Mouse (Mus musculus): ENCODE data around the gene Rab21. TPM values are rescaled to one million over a fixed set of nuclear protein-coding genes. Genes with fewer than 3 reads are reported as not detected.
A peak's percentile ranks its signal among the peaks of the same experiment; 100 is the strongest.

Gene Rab21
- polyA plus RNA-seq, 1 experiment from 2014 or later, result 1.8 TPM

- Histone ChIP-seq H3K4me2 (ENCODE audit: low read depth, low read length) (peak overlapping the region; percentile 88), H3K9me3 (replicated peaks; ENCODE audit: control insufficient read depth, low read length) (no peaks in the 10 kb centered on the region), H3K4me3 (ENCODE audit: low read depth, low read length) (peak overlapping the region; percentile 96), H3K27ac (ENCODE audit: low read length) (peak overlapping the region; percentile 92), H3K27me3 (ENCODE audit: control insufficient read depth, insufficient read depth, low read depth, low read length) (no peaks in the 10 kb centered on the region), H3K9ac (ENCODE audit: low read depth, low read length) (peak overlapping the region; percentile 96), H3K4me1 (ENCODE audit: control insufficient read depth, low read depth, low read length) (peaks cover 31% of the 10 kb centered on the region), H3K36me3 (ENCODE audit: control insufficient read depth, insufficient read depth) (no peaks in the 10 kb centered on the region; the same call in 1 of the 2 replicates)
- ATAC-seq (ENCODE audit: low read depth), result peak; percentile 74
- under 1% methylated on average over 61 of the region's 73 CpGs for WGBS (ENCODE audit: insufficient replicate concordance)
Observed at GRCm38 (mm10) chr10:115314582-115315452, 577 bp downstream of the Rab21 start.

- 4% methylated on average over 6 of the region's 6 CpGs for WGBS (ENCODE audit: insufficient replicate concordance)
- H3K27ac ChIP-seq (ENCODE audit: low read length), result peak overlapping the region; percentile 92
Observed at GRCm38 (mm10) chr10:115314287-115314581, 1.2 kb downstream of the Rab21 start.

DNA sequence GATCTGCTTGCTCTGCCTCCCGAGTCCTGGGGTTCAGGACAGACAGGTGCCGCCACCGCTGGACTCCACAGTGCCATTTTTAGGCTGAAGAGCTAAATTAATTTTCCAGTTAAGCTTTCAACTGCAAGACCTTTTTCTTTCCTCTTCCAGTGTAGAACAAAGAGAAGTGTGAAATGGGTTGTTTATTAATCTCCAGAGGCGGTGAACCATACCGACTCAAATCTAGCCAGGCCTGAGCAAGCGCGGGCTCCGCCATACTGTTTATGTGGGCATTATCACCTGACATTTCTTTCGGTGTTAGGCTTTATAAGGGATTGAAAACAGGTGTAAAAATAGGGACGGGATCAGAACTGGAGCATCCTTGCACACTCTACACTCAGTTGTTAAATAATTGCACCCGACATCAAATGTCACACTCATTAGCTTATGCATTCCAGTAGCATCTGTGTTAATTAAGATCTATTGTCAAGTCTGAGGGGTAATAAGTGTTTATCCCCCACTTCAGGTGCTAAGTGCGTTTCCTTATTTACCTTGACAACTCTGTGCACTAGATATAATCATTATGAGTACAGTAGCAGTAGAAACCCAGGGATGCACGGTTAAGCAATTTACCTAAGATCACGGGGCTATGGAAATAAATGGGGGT, 1.6 kb downstream of the Rab21 start:
- 70% methylated on average over 14 of the region's 14 CpGs for WGBS (ENCODE audit: insufficient replicate concordance)
- Histone ChIP-seq H3K9ac (ENCODE audit: low read depth, low read length) (peak overlapping the region; percentile 96), H3K9me3 (replicated peaks; ENCODE audit: control insufficient read depth, low read length) (no peaks in the 10 kb centered on the region), H3K4me2 (ENCODE audit: low read depth, low read length) (peak overlapping the region; percentile 88), H3K27ac (ENCODE audit: low read length) (no peak overlapping the region), H3K36me3 (ENCODE audit: control insufficient read depth, insufficient read depth) (no peaks in the 10 kb centered on the region; the same call in 1 of the 2 replicates), H3K4me3 (ENCODE audit: low read depth, low read length) (peak overlapping the region; percentile 96), H3K27me3 (ENCODE audit: control insufficient read depth, insufficient read depth, low read depth, low read length) (no peaks in the 10 kb centered on the region), H3K4me1 (ENCODE audit: control insufficient read depth, low read depth, low read length) (peaks cover 31% of the 10 kb centered on the region)
- ATAC-seq (ENCODE audit: low read depth), result no peak

More at GRCm38 (mm10) chr10:115314287-115314581, 1.2 kb downstream of the Rab21 start:
- peaks cover 31% of the 10 kb centered on the region for H3K4me1 ChIP-seq (ENCODE audit: control insufficient read depth, low read depth, low read length)
- H3K27me3 ChIP-seq (ENCODE audit: control insufficient read depth, insufficient read depth, low read depth, low read length), result no peaks in the 10 kb centered on the region
- H3K9me3 ChIP-seq (replicated peaks; ENCODE audit: control insufficient read depth, low read length), result no peaks in the 10 kb centered on the region
- peak overlapping the region; percentile 88 for H3K4me2 ChIP-seq (ENCODE audit: low read depth, low read length)
- H3K9ac ChIP-seq (ENCODE audit: low read depth, low read length), result peak overlapping the region; percentile 96
- no peak for ATAC-seq (ENCODE audit: low read depth)
- peak overlapping the region; percentile 96 for H3K4me3 ChIP-seq (ENCODE audit: low read depth, low read length)
- no peaks in the 10 kb centered on the region; the same call in 1 of the 2 replicates for H3K36me3 ChIP-seq (ENCODE audit: control insufficient read depth, insufficient read depth)

DNA sequence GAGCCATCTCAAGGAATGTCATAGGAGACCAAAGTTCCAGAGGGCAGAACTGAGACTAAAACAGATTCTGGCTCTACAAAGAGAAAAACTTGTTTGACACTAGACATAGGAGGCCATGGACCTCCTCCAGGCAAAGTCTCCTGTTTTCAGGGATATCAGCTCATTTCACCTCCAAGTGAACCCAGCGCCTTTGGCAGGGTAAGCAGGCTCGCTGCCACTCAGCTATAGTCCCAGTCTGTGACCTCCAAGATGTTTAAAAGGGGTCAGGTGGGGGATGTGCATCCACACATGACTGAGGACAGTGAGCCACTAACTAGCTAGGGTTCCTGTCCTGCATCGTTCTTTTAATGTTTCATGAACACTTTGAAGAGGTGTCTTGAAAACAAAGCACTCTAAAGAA, 2.7 kb downstream of the Rab21 start:
- no peak overlapping the region for H3K4me2 ChIP-seq (ENCODE audit: low read depth, low read length)
- no peak for ATAC-seq (ENCODE audit: low read depth)
- no peaks in the 10 kb centered on the region; the same call in 1 of the 2 replicates for H3K36me3 ChIP-seq (ENCODE audit: control insufficient read depth, insufficient read depth)
- H3K4me3 ChIP-seq (ENCODE audit: low read depth, low read length), result no peak overlapping the region
- H3K9me3 ChIP-seq (replicated peaks; ENCODE audit: control insufficient read depth, low read length), result no peaks in the 10 kb centered on the region
- 55% methylated on average over 3 of the region's 3 CpGs for WGBS (ENCODE audit: insufficient replicate concordance)
- no peak overlapping the region for H3K9ac ChIP-seq (ENCODE audit: low read depth, low read length)
- peaks cover 31% of the 10 kb centered on the region for H3K4me1 ChIP-seq (ENCODE audit: control insufficient read depth, low read depth, low read length)
- no peaks in the 10 kb centered on the region for H3K27me3 ChIP-seq (ENCODE audit: control insufficient read depth, insufficient read depth, low read depth, low read length)
- no peak overlapping the region for H3K27ac ChIP-seq (ENCODE audit: low read length)

- Histone ChIP-seq H3K4me2 (ENCODE audit: low read depth, low read length) (no peak overlapping the region), H3K4me1 (ENCODE audit: control insufficient read depth, low read depth, low read length) (peaks cover 31% of the 10 kb centered on the region), H3K4me3 (ENCODE audit: low read depth, low read length) (no peak overlapping the region), H3K27ac (ENCODE audit: low read length) (no peak overlapping the region), H3K9ac (ENCODE audit: low read depth, low read length) (no peak overlapping the region), H3K27me3 (ENCODE audit: control insufficient read depth, insufficient read depth, low read depth, low read length) (no peaks in the 10 kb centered on the region), H3K36me3 (ENCODE audit: control insufficient read depth, insufficient read depth) (no peaks in the 10 kb centered on the region; the same call in 1 of the 2 replicates), H3K9me3 (replicated peaks; ENCODE audit: control insufficient read depth, low read length) (no peaks in the 10 kb centered on the region)
- WGBS (ENCODE audit: insufficient replicate concordance), result 29% methylated on average over 5 of the region's 5 CpGs
- no peak for ATAC-seq (ENCODE audit: low read depth)
Observed at GRCm38 (mm10) chr10:115312194-115312593, 3.2 kb downstream of the Rab21 start.

DNA sequence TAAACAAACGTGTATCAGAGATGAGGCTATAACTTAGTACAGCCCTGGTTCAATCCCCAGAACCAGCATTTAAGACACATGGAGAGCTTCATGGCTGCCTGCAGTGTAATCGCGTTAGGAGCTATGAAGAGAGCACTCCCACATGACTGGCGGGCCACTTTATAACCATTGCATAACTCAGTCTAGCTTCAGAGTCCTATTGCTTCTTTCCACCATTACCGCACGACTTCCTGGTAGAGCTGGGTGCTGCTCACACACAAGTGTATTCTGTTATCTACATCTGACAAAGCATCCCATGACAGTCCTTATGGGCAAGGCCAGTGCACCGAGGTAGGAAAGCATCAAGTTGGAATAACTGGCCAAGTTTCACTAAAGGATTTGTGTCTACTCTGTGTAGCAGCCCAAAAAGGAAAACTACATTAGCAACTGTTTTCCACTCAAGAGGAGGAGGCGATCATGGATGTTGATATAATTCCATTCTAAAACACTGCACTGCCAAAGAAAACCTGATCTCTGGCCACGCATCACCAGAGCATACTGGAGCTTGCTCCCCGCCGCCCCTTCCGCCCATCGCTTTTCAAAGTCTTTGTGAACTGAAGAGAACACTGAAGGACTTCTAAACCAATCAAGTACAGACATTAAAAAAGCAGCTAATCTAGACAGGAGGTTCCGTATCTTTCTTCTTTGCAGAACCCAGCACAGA, 4.0 kb downstream of the Rab21 start:
- H3K4me2 ChIP-seq (ENCODE audit: low read depth, low read length), result no peak overlapping the region
- no peaks in the 10 kb centered on the region for H3K9me3 ChIP-seq (replicated peaks; ENCODE audit: control insufficient read depth, low read length)
- no peak overlapping the region for H3K27ac ChIP-seq (ENCODE audit: low read length)
- H3K9ac ChIP-seq (ENCODE audit: low read depth, low read length), result no peak overlapping the region
- H3K4me1 ChIP-seq (ENCODE audit: control insufficient read depth, low read depth, low read length), result peaks cover 30% of the 10 kb centered on the region
- WGBS (ENCODE audit: insufficient replicate concordance), result 61% methylated on average over 14 of the region's 14 CpGs
- no peak overlapping the region for H3K4me3 ChIP-seq (ENCODE audit: low read depth, low read length)
- no peaks in the 10 kb centered on the region for H3K27me3 ChIP-seq (ENCODE audit: control insufficient read depth, insufficient read depth, low read depth, low read length)
- H3K36me3 ChIP-seq (ENCODE audit: control insufficient read depth, insufficient read depth), result no peaks in the 10 kb centered on the region; the same call in 1 of the 2 replicates
- no peak for ATAC-seq (ENCODE audit: low read depth)

- no peak for ATAC-seq (ENCODE audit: low read depth)
- 77% methylated on average over 4 of the region's 4 CpGs for WGBS (ENCODE audit: insufficient replicate concordance)
- H3K4me3 ChIP-seq (ENCODE audit: low read depth, low read length), result no peak overlapping the region
Observed at GRCm38 (mm10) chr10:115309191-115309590, 6.2 kb downstream of the Rab21 start.

GRCm38 (mm10) chr10:115307331-115307875, 8.0 kb downstream of the Rab21 start:
- Histone ChIP-seq H3K36me3 (ENCODE audit: control insufficient read depth, insufficient read depth) (no peaks in the 10 kb centered on the region; the same call in 1 of the 2 replicates), H3K9me3 (replicated peaks; ENCODE audit: control insufficient read depth, low read length) (no peaks in the 10 kb centered on the region), H3K9ac (ENCODE audit: low read depth, low read length) (no peak overlapping the region), H3K27ac (ENCODE audit: low read length) (no peak overlapping the region), H3K4me2 (ENCODE audit: low read depth, low read length) (no peak overlapping the region), H3K27me3 (ENCODE audit: control insufficient read depth, insufficient read depth, low read depth, low read length) (no peaks in the 10 kb centered on the region), H3K4me1 (ENCODE audit: control insufficient read depth, low read depth, low read length) (peaks cover 7% of the 10 kb centered on the region), H3K4me3 (ENCODE audit: low read depth, low read length) (no peak overlapping the region)
- WGBS (ENCODE audit: insufficient replicate concordance), result 69% methylated on average over 7 of the region's 7 CpGs
- no peak for ATAC-seq (ENCODE audit: low read depth)

More at GRCm38 (mm10) chr10:115309191-115309590, 6.2 kb downstream of the Rab21 start:
- Histone ChIP-seq H3K36me3 (ENCODE audit: control insufficient read depth, insufficient read depth) (no peaks in the 10 kb centered on the region; the same call in 1 of the 2 replicates), H3K9me3 (replicated peaks; ENCODE audit: control insufficient read depth, low read length) (no peaks in the 10 kb centered on the region), H3K9ac (ENCODE audit: low read depth, low read length) (no peak overlapping the region), H3K27ac (ENCODE audit: low read length) (no peak overlapping the region), H3K4me1 (ENCODE audit: control insufficient read depth, low read depth, low read length) (peaks cover 25% of the 10 kb centered on the region), H3K27me3 (ENCODE audit: control insufficient read depth, insufficient read depth, low read depth, low read length) (no peaks in the 10 kb centered on the region), H3K4me2 (ENCODE audit: low read depth, low read length) (no peak overlapping the region)

Data from liver, embryonic 16.5 days (tissue).